Mouse (Mus musculus) fat pad, adult 2 months (tissue): ENCODE data around the gene Mt3.
A peak's percentile ranks its signal among the peaks of the same experiment; 100 is the strongest.
"Not testable (repeated sequence)": the region's sequence is repeated elsewhere in the genome, so short reads cannot be mapped to it uniquely, and the experiment has no call there.

Source experiments
- DNase-seq: peaks from one replicate; pipeline ENCODE4 v3.0.0-alpha.2; 2011; ENCODE audit warnings: low read depth, low spot score; ENCODE audit errors: extremely low read depth

Gene Mt3

GRCm38 (mm10) chr8:94150925-94151324, 1.5 kb upstream of the Mt3 start:
- DNase-seq: no peak

GRCm38 (mm10) chr8:94153451-94153850, 1.0 kb downstream of the Mt3 start:
- no peak for DNase-seq

DNA sequence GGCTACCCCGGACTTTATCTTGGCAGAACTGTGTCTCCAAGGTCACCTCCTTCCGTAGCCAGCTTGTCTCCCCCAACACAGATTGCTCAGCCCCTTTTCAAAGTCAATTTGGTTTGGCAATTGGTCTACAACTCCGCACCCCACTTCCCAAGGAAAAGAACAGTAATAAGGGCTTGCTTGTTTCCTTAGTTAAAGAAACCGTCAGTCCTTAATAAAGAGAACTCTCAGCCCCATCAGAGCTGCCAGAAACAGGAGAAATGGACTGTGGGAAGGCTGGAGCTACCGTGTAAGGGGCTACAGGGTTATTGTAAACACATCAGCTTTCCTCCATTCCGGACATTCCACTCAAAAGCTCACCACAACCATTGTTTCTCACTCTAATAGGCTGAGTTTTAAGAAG, 2.1 kb downstream of the Mt3 start:
- no peak for DNase-seq

- DNase-seq: no peak
Measured at GRCm38 (mm10) chr8:94156092-94156491, 3.7 kb downstream of the Mt3 start.

DNA sequence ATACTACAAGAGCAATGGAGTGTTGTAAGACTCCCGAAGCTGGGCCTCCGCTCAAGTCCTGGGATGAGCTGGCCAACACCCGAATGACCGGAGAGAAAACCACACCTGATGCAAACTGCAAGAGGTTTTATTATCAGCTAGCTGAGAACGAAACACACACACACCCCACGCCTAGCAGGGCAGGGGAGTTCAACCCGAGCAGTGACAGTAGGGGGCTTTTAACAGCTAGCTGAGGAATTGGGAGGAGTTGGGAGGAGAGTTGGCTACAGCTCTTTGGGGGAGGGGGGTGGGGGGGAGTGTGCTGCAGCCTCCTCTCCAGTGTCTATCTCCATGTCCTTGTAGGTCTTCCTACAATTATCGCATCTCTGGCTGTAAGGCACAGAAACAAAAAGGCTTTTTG, 13.4 kb downstream of the Mt3 start:
- DNase-seq: not testable (repeated sequence)

- no peak for DNase-seq
Measured at GRCm38 (mm10) chr8:94167244-94167643, 14.8 kb downstream of the Mt3 start.

- no peak for DNase-seq
Measured at GRCm38 (mm10) chr8:94169547-94169946, 17.1 kb downstream of the Mt3 start.

GRCm38 (mm10) chr8:94171321-94171755, 18.9 kb downstream of the Mt3 start:
- peak; percentile 68 for DNase-seq

DNA sequence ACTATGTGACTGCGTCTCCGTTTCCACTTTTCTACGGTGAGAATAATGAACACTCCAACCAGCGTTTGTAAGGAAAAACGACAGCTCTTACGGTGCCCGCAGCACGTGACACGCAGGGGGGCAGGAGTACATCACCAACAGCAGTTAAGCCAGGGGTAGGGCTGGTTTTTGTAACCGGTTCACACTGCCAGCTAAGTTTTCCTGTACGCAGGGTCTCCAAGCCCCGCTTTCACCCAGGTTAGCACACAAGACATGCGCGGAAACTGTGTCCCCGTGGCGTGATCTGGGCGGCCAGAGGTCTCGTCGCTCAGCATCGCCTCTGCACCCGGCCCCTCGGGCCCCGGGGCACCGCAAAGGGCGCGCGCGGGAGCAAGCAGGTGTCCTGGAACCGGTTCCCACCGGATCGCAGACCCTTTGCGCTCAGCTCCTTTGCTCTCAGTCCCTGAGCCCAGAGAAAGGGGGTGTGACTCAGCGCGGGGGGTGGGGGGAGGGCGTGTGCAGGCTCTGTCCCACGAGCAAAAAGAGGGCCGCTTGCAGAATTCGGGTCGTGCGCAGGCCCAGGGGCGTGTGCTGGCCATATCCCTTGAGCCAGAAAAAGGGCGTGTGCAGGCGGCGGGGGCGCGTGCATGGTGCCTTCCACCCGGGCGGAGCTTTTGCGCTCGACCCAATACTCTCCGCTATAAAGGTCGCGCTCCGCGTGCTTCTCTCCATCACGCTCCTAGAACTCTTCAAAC, 19.8 kb downstream of the Mt3 start, which contains the start of gene Mt2:
Gene Mt2 (plus strand): TSS at position 590 of the 734 bp plus-strand sequence.
- DNase-seq: no peak

GRCm38 (mm10) chr8:94172809-94173732, 20.7 kb downstream of the Mt3 start:
- DNase-seq: no peak

- no peak for DNase-seq
Measured at GRCm38 (mm10) chr8:94173848-94174403, 21.5 kb downstream of the Mt3 start.

- no peak for DNase-seq
Measured at GRCm38 (mm10) chr8:94174619-94175213, 22.3 kb downstream of the Mt3 start.

DNA sequence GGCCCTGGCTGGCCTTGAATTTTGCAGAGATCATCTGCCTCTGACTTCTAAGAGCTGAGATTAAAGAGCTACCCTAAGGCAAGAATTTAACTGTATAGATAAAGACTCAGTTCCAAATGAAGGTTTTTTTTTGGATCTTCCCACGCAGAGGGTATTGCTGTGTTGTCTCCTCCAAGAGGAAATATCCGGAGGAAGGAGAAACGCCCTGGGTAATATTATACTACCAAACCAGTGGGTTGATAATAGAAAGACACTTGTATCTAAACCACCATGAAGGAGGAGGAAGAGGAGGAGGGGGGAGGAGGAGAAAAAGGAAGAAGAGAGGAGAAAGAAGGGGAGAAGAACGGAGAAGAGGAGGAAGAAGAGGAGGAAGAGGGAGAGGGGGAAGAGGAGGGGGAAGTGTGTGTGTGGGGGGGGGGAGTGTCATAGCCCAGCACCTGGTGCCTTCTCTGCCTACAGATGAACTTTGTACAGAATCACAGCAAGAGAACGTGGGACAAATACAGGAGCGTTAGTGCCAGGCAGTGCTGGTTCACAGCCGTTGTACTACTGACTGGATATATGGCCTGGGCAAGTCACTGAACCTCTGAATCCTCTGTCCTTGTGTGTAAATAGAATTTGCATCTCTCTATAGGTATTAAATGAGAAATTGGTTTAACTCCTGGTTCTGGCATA, 25.4 kb downstream of the Mt3 start:
- no peak for DNase-seq

- peak; percentile 76 for DNase-seq
Measured at GRCm38 (mm10) chr8:94178857-94179712, 26.7 kb downstream of the Mt3 start, which contains the start of gene Mt1. Gene Mt1, plus strand, starts transcription at chr8:94179082.

GRCm38 (mm10) chr8:94179713-94180560, 27.5 kb downstream of the Mt3 start:
- no peak for DNase-seq

DNA sequence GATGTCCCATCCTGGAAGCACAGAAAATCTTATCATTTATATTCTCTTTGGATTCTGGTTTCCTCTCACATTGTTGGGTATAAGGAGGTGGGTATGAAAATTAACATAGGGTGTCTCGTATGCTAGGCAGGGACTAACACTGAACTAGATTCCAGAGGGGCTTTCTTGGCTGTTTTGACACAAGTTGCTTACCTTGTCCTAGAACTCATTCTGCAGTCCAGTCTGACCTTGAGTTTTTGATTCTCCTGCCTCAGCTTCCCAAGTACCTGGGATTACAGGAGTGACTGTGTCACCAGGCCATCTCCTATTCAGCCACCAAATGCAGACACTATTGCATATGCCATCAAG, 28.1 kb downstream of the Mt3 start:
- no peak for DNase-seq

- DNase-seq: no peak
Measured at GRCm38 (mm10) chr8:94182055-94182929, 29.9 kb downstream of the Mt3 start.

DNA sequence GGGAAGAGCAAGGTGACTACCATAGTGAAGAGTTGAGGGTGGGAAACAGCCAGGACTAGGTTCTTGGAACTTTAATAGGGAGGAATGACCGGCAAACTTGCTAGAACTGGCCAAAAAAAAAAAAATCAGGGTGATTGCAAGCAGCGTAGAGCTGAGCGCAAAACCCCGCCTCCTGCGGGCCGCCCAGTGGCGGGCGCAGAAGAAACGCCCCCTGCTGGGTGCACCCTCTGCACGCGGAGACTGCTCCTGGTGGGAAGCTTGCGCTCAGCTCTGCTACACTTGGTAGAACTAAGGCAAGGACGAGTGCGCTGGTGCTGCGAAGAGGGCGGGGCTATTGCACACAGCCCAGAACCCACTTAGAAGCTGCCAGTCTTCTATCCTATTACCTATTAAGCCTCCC, 30.7 kb downstream of the Mt3 start:
- DNase-seq: no peak
